Mouse (Mus musculus) midbrain, embryonic 14.5 days (tissue): ENCODE results near the gene Slc38a2. TPM values are rescaled to one million over a fixed set of nuclear protein-coding genes. Genes with fewer than 3 reads are reported as not detected.
A peak's percentile ranks its signal among the peaks of the same experiment; 100 is the strongest.

Experiments used
- ATAC-seq: fragments of 200-750 bp; cut with Nextera tagmentation; 2 replicates; pipeline ENCODE4 v1.8.0; 2017; ENCODE audit warnings: moderate number of reproducible peaks, moderate library complexity; ENCODE audit not compliant: low FRiP score, low TSS enrichment
- DNase-seq: peaks from one replicate; pipeline ENCODE4 v3.0.0-alpha.2; 2015
- H3K27ac ChIP-seq: fragments of 300-500 bp; sonication (generic); replicated peaks from 2 replicates; pipeline ENCODE4 v1.5.1; 2014; ENCODE audit warnings: mild to moderate bottlenecking, low read depth, low read length, moderate library complexity
- H3K27me3 ChIP-seq: fragments of 300-500 bp; sonication (generic); 2 replicates; pipeline ENCODE4 v1.6.1; 2014; ENCODE audit warnings: low read length, control low read depth, mixed read lengths; ENCODE audit not compliant: control insufficient read depth, insufficient read depth
- H3K36me3 ChIP-seq: fragments of 300-500 bp; sonication (generic); 2 replicates; pipeline ENCODE4 v1.6.1; 2014; ENCODE audit warnings: low read length, control low read depth; ENCODE audit not compliant: control insufficient read depth, insufficient read depth
- H3K4me1 ChIP-seq: fragments of 300-500 bp; sonication (generic); 2 replicates; pipeline ENCODE4 v1.6.1; 2014; ENCODE audit warnings: mild to moderate bottlenecking, antibody characterized with exemption, low read length, control low read depth; ENCODE audit not compliant: control insufficient read depth, insufficient read depth
- H3K4me2 ChIP-seq: fragments of 300-500 bp; sonication (generic); 2 replicates; pipeline ENCODE4 v1.6.1; 2014; ENCODE audit warnings: mild to moderate bottlenecking, low read length, moderate library complexity
- H3K4me3 ChIP-seq: fragments of 300-500 bp; sonication (generic); replicated peaks from 2 replicates; pipeline ENCODE4 v1.5.1; 2014; ENCODE audit warnings: low read depth, low read length
- H3K9ac ChIP-seq: fragments of 300-500 bp; sonication (generic); replicated peaks from 2 replicates; pipeline ENCODE4 v1.6.1; 2014; ENCODE audit warnings: mild to moderate bottlenecking, low read length, moderate library complexity
- H3K9me3 ChIP-seq: fragments of 300-500 bp; sonication (generic); 2 replicates; pipeline ENCODE4 v1.6.1; 2016; ENCODE audit warnings: low read length, control low read depth, mixed read lengths; ENCODE audit not compliant: control insufficient read depth
- WGBS: fragments of 180-500 bp; shearing (Covaris S2); extraction: QIAGEN DNeasy Blood & Tissue Kit; methylation state at CpG from one replicate; pipeline ENCODE4 v1.1.7; 2014; 5-methylcytosine and 5-hydroxymethylcytosine counted together
- polyA plus RNA-seq: library from polyadenylated mRNA; unstranded; fragments of >200 nt; fragmentation: Nextera tagmentation; extraction: Ambion mirVana; gene quantifications from 2 replicates; pipeline ENCODE4 v1.2.1, GENCODE M21; 2014

The Slc38a2 gene
- polyA plus RNA-seq, 1 experiment from 2014 or later = 159 TPM

- Histone ChIP-seq H3K4me3 (no peak overlapping the region), H3K9ac (no peak overlapping the region), H3K36me3 (no peaks in the 10 kb centered on the region), H3K27me3 (no peaks in the 10 kb centered on the region), H3K27ac (no peak overlapping the region), H3K4me2 (no peak overlapping the region), H3K9me3 (no peaks in the 10 kb centered on the region), H3K4me1 (no peaks in the 10 kb centered on the region)
- ATAC-seq (no peak), DNase-seq (no peak)
- WGBS = 85% methylated on average over 11 of the region's 11 CpGs
Observed at GRCm38 (mm10) chr15:96675055-96675454, 24.5 kb downstream of the Slc38a2 start.

GRCm38 (mm10) chr15:96674089-96674488 lies 25.4 kb downstream of the Slc38a2 start:
- no peak overlapping the region for H3K4me3 ChIP-seq
- ATAC-seq (no peak), DNase-seq (no peak)
- no peaks in the 10 kb centered on the region for H3K36me3 ChIP-seq
- 61% methylated on average over 1 of the region's 1 CpGs for WGBS
- H3K4me1 ChIP-seq = no peaks in the 10 kb centered on the region
- H3K4me2 ChIP-seq = no peak overlapping the region
- no peak overlapping the region for H3K27ac ChIP-seq
- no peak overlapping the region for H3K9ac ChIP-seq
- no peaks in the 10 kb centered on the region for H3K9me3 ChIP-seq
- no peaks in the 10 kb centered on the region for H3K27me3 ChIP-seq

GRCm38 (mm10) chr15:96669721-96670120 lies 29.8 kb downstream of the Slc38a2 start:
- Histone ChIP-seq H3K4me1 (no peaks in the 10 kb centered on the region), H3K27me3 (no peaks in the 10 kb centered on the region), H3K9ac (no peak overlapping the region), H3K9me3 (no peaks in the 10 kb centered on the region), H3K27ac (no peak overlapping the region), H3K4me2 (no peak overlapping the region), H3K36me3 (no peaks in the 10 kb centered on the region), H3K4me3 (no peak overlapping the region)
- DNase-seq = no peak
- WGBS = 90% methylated on average over 6 of the region's 6 CpGs
- ATAC-seq = no peak

- no peaks in the 10 kb centered on the region for H3K36me3 ChIP-seq
- DNase-seq = peak; percentile 90
- H3K4me3 ChIP-seq = no peak overlapping the region
- H3K4me2 ChIP-seq = peak overlapping the region; percentile 45
- ATAC-seq = no peak
- H3K9ac ChIP-seq = no peak overlapping the region
- H3K9me3 ChIP-seq = no peaks in the 10 kb centered on the region
- no peak overlapping the region for H3K27ac ChIP-seq
- 7% methylated on average over 7 of the region's 7 CpGs for WGBS
- H3K4me1 ChIP-seq = no peaks in the 10 kb centered on the region
- no peaks in the 10 kb centered on the region for H3K27me3 ChIP-seq
Observed at GRCm38 (mm10) chr15:96666663-96667062, 32.9 kb downstream of the Slc38a2 start.

- no peaks in the 10 kb centered on the region for H3K9me3 ChIP-seq
- 3% methylated on average over 3 of the region's 3 CpGs for WGBS
- no peak overlapping the region for H3K27ac ChIP-seq
- no peaks in the 10 kb centered on the region for H3K36me3 ChIP-seq
- no peaks in the 10 kb centered on the region for H3K27me3 ChIP-seq
- H3K4me3 ChIP-seq = no peak overlapping the region
- H3K4me1 ChIP-seq = no peaks in the 10 kb centered on the region
- ATAC-seq = no peak
- DNase-seq = peak; percentile 93
- H3K4me2 ChIP-seq = no peak overlapping the region
- H3K9ac ChIP-seq = no peak overlapping the region
Observed at GRCm38 (mm10) chr15:96665889-96666288, 33.6 kb downstream of the Slc38a2 start.

GRCm38 (mm10) chr15:96660590-96661141 lies 38.9 kb downstream of the Slc38a2 start:
- Histone ChIP-seq H3K4me2 (no peak overlapping the region), H3K27ac (no peak overlapping the region), H3K9ac (no peak overlapping the region), H3K27me3 (no peaks in the 10 kb centered on the region), H3K4me1 (no peaks in the 10 kb centered on the region), H3K9me3 (no peaks in the 10 kb centered on the region), H3K4me3 (no peak overlapping the region), H3K36me3 (no peaks in the 10 kb centered on the region)
- ATAC-seq (no peak), DNase-seq (no peak)
- WGBS = 69% methylated on average over 13 of the region's 13 CpGs

- H3K4me3 ChIP-seq = no peak overlapping the region
- no peaks in the 10 kb centered on the region for H3K27me3 ChIP-seq
- 70% methylated on average over 14 of the region's 14 CpGs for WGBS
- H3K4me1 ChIP-seq = no peaks in the 10 kb centered on the region
- H3K27ac ChIP-seq = no peak overlapping the region
- H3K4me2 ChIP-seq = no peak overlapping the region
- no peaks in the 10 kb centered on the region for H3K9me3 ChIP-seq
- no peak overlapping the region for H3K9ac ChIP-seq
- H3K36me3 ChIP-seq = no peaks in the 10 kb centered on the region
- ATAC-seq = no peak
- DNase-seq = no peak
Observed at GRCm38 (mm10) chr15:96658275-96658602, 41.3 kb downstream of the Slc38a2 start.

- Histone ChIP-seq H3K4me1 (no peaks in the 10 kb centered on the region), H3K36me3 (no peaks in the 10 kb centered on the region), H3K4me2 (no peak overlapping the region), H3K27ac (no peak overlapping the region), H3K9me3 (no peaks in the 10 kb centered on the region), H3K4me3 (no peak overlapping the region), H3K9ac (no peak overlapping the region), H3K27me3 (no peaks in the 10 kb centered on the region)
- ATAC-seq (no peak), DNase-seq (no peak)
- WGBS = 66% methylated on average over 17 of the region's 17 CpGs
Observed at GRCm38 (mm10) chr15:96657576-96658274, 41.8 kb downstream of the Slc38a2 start.

GRCm38 (mm10) chr15:96655514-96655913 lies 44.0 kb downstream of the Slc38a2 start:
- Histone ChIP-seq H3K27ac (no peak overlapping the region), H3K9me3 (no peaks in the 10 kb centered on the region), H3K4me2 (no peak overlapping the region), H3K4me1 (no peaks in the 10 kb centered on the region), H3K36me3 (no peaks in the 10 kb centered on the region), H3K4me3 (no peak overlapping the region), H3K9ac (no peak overlapping the region), H3K27me3 (no peaks in the 10 kb centered on the region)
- DNase-seq (no peak), ATAC-seq (no peak)
- WGBS = 96% methylated on average over 14 of the region's 14 CpGs
